Mouse (Mus musculus): Measurements from ENCODE around the gene Ip6k3. TPM values are rescaled to one million over a fixed set of nuclear protein-coding genes. Genes with fewer than 3 reads are reported as not detected.

The Ip6k3 gene
- polyA plus RNA-seq, 1 experiment from 2014 or later, result 0.13 TPM

GRCm38 (mm10) chr17:27122701-27123100 is 44.9 kb downstream of the Ip6k3 start:
- no peaks in the 10 kb centered on the region for H3K9me3 ChIP-seq (ENCODE audit: control insufficient read depth, low read depth, low read length)
- peaks cover 12% of the 10 kb centered on the region; the same call in 1 of the 2 replicates for H3K4me1 ChIP-seq (ENCODE audit: control insufficient read depth, insufficient read depth, low read length)
- no peak overlapping the region for H3K4me2 ChIP-seq (replicated peaks; ENCODE audit: low read depth, low read length)
- H3K36me3 ChIP-seq (ENCODE audit: control insufficient read depth, insufficient read depth, low read length), result peaks cover 29% of the 10 kb centered on the region
- H3K27me3 ChIP-seq (ENCODE audit: control insufficient read depth, insufficient read depth, low read length), result no peaks in the 10 kb centered on the region
- no peak overlapping the region for H3K27ac ChIP-seq (ENCODE audit: low read length)
- no peak for ATAC-seq (ENCODE audit: insufficient number of reproducible peaks, insufficient read depth, low FRiP score, low read depth)
- WGBS, result 65% methylated on average over 11 of the region's 11 CpGs
- H3K4me3 ChIP-seq (ENCODE audit: low read depth, low read length), result no peak overlapping the region
- no peak overlapping the region for H3K9ac ChIP-seq (replicated peaks; ENCODE audit: low read depth, low read length)

GRCm38 (mm10) chr17:27121781-27122180 is 45.8 kb downstream of the Ip6k3 start:
- Histone ChIP-seq H3K4me3 (ENCODE audit: low read depth, low read length) (no peak overlapping the region), H3K4me1 (ENCODE audit: control insufficient read depth, insufficient read depth, low read length) (peaks cover 9% of the 10 kb centered on the region; the same call in 1 of the 2 replicates), H3K4me2 (replicated peaks; ENCODE audit: low read depth, low read length) (no peak overlapping the region), H3K9ac (replicated peaks; ENCODE audit: low read depth, low read length) (no peak overlapping the region), H3K9me3 (ENCODE audit: control insufficient read depth, low read depth, low read length) (no peaks in the 10 kb centered on the region), H3K27me3 (ENCODE audit: control insufficient read depth, insufficient read depth, low read length) (no peaks in the 10 kb centered on the region), H3K36me3 (ENCODE audit: control insufficient read depth, insufficient read depth, low read length) (peaks cover 29% of the 10 kb centered on the region), H3K27ac (ENCODE audit: low read length) (no peak overlapping the region)
- WGBS, result 87% methylated on average over 7 of the region's 7 CpGs
- ATAC-seq (ENCODE audit: insufficient number of reproducible peaks, insufficient read depth, low FRiP score, low read depth), result no peak

GRCm38 (mm10) chr17:27121266-27121665 is 46.3 kb downstream of the Ip6k3 start:
- no peaks in the 10 kb centered on the region for H3K27me3 ChIP-seq (ENCODE audit: control insufficient read depth, insufficient read depth, low read length)
- WGBS, result 49% methylated on average over 14 of the region's 14 CpGs
- no peak overlapping the region for H3K4me2 ChIP-seq (replicated peaks; ENCODE audit: low read depth, low read length)
- H3K4me1 ChIP-seq (ENCODE audit: control insufficient read depth, insufficient read depth, low read length), result peaks cover 9% of the 10 kb centered on the region; the same call in 1 of the 2 replicates
- H3K27ac ChIP-seq (ENCODE audit: low read length), result no peak overlapping the region
- H3K4me3 ChIP-seq (ENCODE audit: low read depth, low read length), result no peak overlapping the region
- H3K9me3 ChIP-seq (ENCODE audit: control insufficient read depth, low read depth, low read length), result no peaks in the 10 kb centered on the region
- H3K9ac ChIP-seq (replicated peaks; ENCODE audit: low read depth, low read length), result no peak overlapping the region
- ATAC-seq (ENCODE audit: insufficient number of reproducible peaks, insufficient read depth, low FRiP score, low read depth), result no peak
- peaks cover 29% of the 10 kb centered on the region for H3K36me3 ChIP-seq (ENCODE audit: control insufficient read depth, insufficient read depth, low read length)

GRCm38 (mm10) chr17:27120561-27121024 is 47.0 kb downstream of the Ip6k3 start:
- Histone ChIP-seq H3K9ac (replicated peaks; ENCODE audit: low read depth, low read length) (no peak overlapping the region), H3K9me3 (ENCODE audit: control insufficient read depth, low read depth, low read length) (no peaks in the 10 kb centered on the region), H3K36me3 (ENCODE audit: control insufficient read depth, insufficient read depth, low read length) (peaks cover 29% of the 10 kb centered on the region), H3K4me2 (replicated peaks; ENCODE audit: low read depth, low read length) (no peak overlapping the region), H3K27me3 (ENCODE audit: control insufficient read depth, insufficient read depth, low read length) (no peaks in the 10 kb centered on the region), H3K4me1 (ENCODE audit: control insufficient read depth, insufficient read depth, low read length) (peaks cover 9% of the 10 kb centered on the region; the same call in 1 of the 2 replicates), H3K27ac (ENCODE audit: low read length) (peak overlapping the region; percentile 21; the same call in 1 of the 2 replicates), H3K4me3 (ENCODE audit: low read depth, low read length) (no peak overlapping the region)
- no peak for ATAC-seq (ENCODE audit: insufficient number of reproducible peaks, insufficient read depth, low FRiP score, low read depth)
- 16% methylated on average over 18 of the region's 18 CpGs for WGBS

- Histone ChIP-seq H3K4me3 (ENCODE audit: low read depth, low read length) (no peak overlapping the region), H3K9ac (replicated peaks; ENCODE audit: low read depth, low read length) (no peak overlapping the region), H3K4me1 (ENCODE audit: control insufficient read depth, insufficient read depth, low read length) (peaks cover 9% of the 10 kb centered on the region; the same call in 1 of the 2 replicates), H3K27me3 (ENCODE audit: control insufficient read depth, insufficient read depth, low read length) (no peaks in the 10 kb centered on the region), H3K9me3 (ENCODE audit: control insufficient read depth, low read depth, low read length) (no peaks in the 10 kb centered on the region), H3K4me2 (replicated peaks; ENCODE audit: low read depth, low read length) (no peak overlapping the region), H3K27ac (ENCODE audit: low read length) (no peak overlapping the region; the same call in 1 of the 2 replicates), H3K36me3 (ENCODE audit: control insufficient read depth, insufficient read depth, low read length) (peaks cover 29% of the 10 kb centered on the region)
- 66% methylated on average over 8 of the region's 8 CpGs for WGBS
- ATAC-seq (ENCODE audit: insufficient number of reproducible peaks, insufficient read depth, low FRiP score, low read depth), result no peak
Measured at GRCm38 (mm10) chr17:27119954-27120353, 47.6 kb downstream of the Ip6k3 start.

GRCm38 (mm10) chr17:27119540-27119895 is 48.1 kb downstream of the Ip6k3 start:
- Histone ChIP-seq H3K4me2 (replicated peaks; ENCODE audit: low read depth, low read length) (no peak overlapping the region), H3K9me3 (ENCODE audit: control insufficient read depth, low read depth, low read length) (no peaks in the 10 kb centered on the region), H3K4me1 (ENCODE audit: control insufficient read depth, insufficient read depth, low read length) (peaks cover 9% of the 10 kb centered on the region; the same call in 1 of the 2 replicates), H3K27ac (ENCODE audit: low read length) (no peak overlapping the region), H3K9ac (replicated peaks; ENCODE audit: low read depth, low read length) (no peak overlapping the region), H3K27me3 (ENCODE audit: control insufficient read depth, insufficient read depth, low read length) (no peaks in the 10 kb centered on the region), H3K36me3 (ENCODE audit: control insufficient read depth, insufficient read depth, low read length) (peaks cover 29% of the 10 kb centered on the region), H3K4me3 (ENCODE audit: low read depth, low read length) (no peak overlapping the region)
- 83% methylated on average over 4 of the region's 4 CpGs for WGBS
- no peak for ATAC-seq (ENCODE audit: insufficient number of reproducible peaks, insufficient read depth, low FRiP score, low read depth)

GRCm38 (mm10) chr17:27118676-27119539 is 48.7 kb downstream of the Ip6k3 start:
- H3K9me3 ChIP-seq (ENCODE audit: control insufficient read depth, low read depth, low read length), result no peaks in the 10 kb centered on the region
- H3K36me3 ChIP-seq (ENCODE audit: control insufficient read depth, insufficient read depth, low read length), result peaks cover 30% of the 10 kb centered on the region
- H3K4me1 ChIP-seq (ENCODE audit: control insufficient read depth, insufficient read depth, low read length), result peaks cover 9% of the 10 kb centered on the region; the same call in 1 of the 2 replicates
- H3K27ac ChIP-seq (ENCODE audit: low read length), result no peak overlapping the region
- no peak for ATAC-seq (ENCODE audit: insufficient number of reproducible peaks, insufficient read depth, low FRiP score, low read depth)
- H3K4me2 ChIP-seq (replicated peaks; ENCODE audit: low read depth, low read length), result no peak overlapping the region
- 77% methylated on average over 25 of the region's 25 CpGs for WGBS
- H3K27me3 ChIP-seq (ENCODE audit: control insufficient read depth, insufficient read depth, low read length), result no peaks in the 10 kb centered on the region
- H3K4me3 ChIP-seq (ENCODE audit: low read depth, low read length), result no peak overlapping the region
- H3K9ac ChIP-seq (replicated peaks; ENCODE audit: low read depth, low read length), result no peak overlapping the region

- WGBS, result 84% methylated on average over 7 of the region's 7 CpGs
- no peak overlapping the region for H3K4me2 ChIP-seq (replicated peaks; ENCODE audit: low read depth, low read length)
- no peak for ATAC-seq (ENCODE audit: insufficient number of reproducible peaks, insufficient read depth, low FRiP score, low read depth)
- no peaks in the 10 kb centered on the region for H3K9me3 ChIP-seq (ENCODE audit: control insufficient read depth, low read depth, low read length)
- H3K27me3 ChIP-seq (ENCODE audit: control insufficient read depth, insufficient read depth, low read length), result no peaks in the 10 kb centered on the region
- peaks cover 16% of the 10 kb centered on the region for H3K36me3 ChIP-seq (ENCODE audit: control insufficient read depth, insufficient read depth, low read length)
- no peak overlapping the region for H3K27ac ChIP-seq (ENCODE audit: low read length)
- no peak overlapping the region for H3K4me3 ChIP-seq (ENCODE audit: low read depth, low read length)
- H3K9ac ChIP-seq (replicated peaks; ENCODE audit: low read depth, low read length), result no peak overlapping the region
- H3K4me1 ChIP-seq (ENCODE audit: control insufficient read depth, insufficient read depth, low read length), result no peaks in the 10 kb centered on the region
Measured at GRCm38 (mm10) chr17:27110072-27110471, 57.5 kb downstream of the Ip6k3 start.

Measured in stomach, embryonic 14.5 days (tissue).